Mouse (Mus musculus): ENCODE data around the gene Jam2. TPM values are rescaled to one million over a fixed set of nuclear protein-coding genes. Genes with fewer than 3 reads are reported as not detected.

Gene Jam2
- polyA plus RNA-seq, 1 experiment = 37.2 TPM

DNA sequence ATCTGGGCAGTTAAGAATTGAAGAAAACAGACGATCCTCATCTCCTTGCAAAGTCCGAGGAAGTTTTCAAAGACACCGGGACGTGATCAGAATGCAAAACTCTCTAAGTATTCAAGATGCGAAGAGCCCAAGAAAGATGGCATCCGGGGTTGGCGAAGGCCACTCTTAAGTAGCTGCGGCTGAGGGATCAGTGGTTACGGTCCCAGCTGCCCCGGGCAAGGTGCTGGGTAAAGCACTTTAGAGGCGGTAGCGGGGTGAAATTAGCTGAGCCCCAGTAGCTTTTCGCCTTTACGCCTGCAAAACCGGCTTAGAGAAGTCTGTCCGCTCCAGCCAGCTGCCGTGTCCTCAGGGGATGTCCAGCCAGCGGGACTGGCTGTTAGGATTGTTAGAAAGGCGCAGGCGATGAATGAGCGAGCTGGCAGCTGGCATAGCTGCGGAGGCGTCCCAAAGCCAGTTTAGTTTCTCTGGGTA lies 873 bp downstream of the Jam2 start:
- Histone ChIP-seq H3K4me2 (ENCODE audit: low read depth) (peak overlapping the region; percentile 65), H3K27me3 (ENCODE audit: control insufficient read depth, insufficient read depth, insufficient read length) (no peaks in the 10 kb centered on the region), H3K36me3 (ENCODE audit: control insufficient read depth, insufficient read depth) (no peaks in the 10 kb centered on the region), H3K4me3 (peak overlapping the region; percentile 88), H3ac (ENCODE audit: control insufficient read depth, insufficient read length) (peak overlapping the region; percentile 54), H3K79me2 (ENCODE audit: control insufficient read depth, insufficient read depth) (peaks cover 42% of the 10 kb centered on the region)
- TF ChIP-seq MYOD1 (IDR thresholded peaks at IDR 0.05; ENCODE audit: control insufficient read depth in 1 of 3, insufficient read length in 2 of 3, low read depth in 2 of 3) (peak in 2 of 3 experiments; percentile 70 to 86), POLR2A (IDR thresholded peaks at IDR 0.05; ENCODE audit: insufficient read length, low read depth) (peak; percentile 45), CEBPB (IDR thresholded peaks at IDR 0.05; ENCODE audit: insufficient read depth, poor library complexity, severe bottlenecking) (no peak), TCF3 (IDR thresholded peaks at IDR 0.05; ENCODE audit: insufficient read length, low read depth) (peak; percentile 31), SRF (IDR thresholded peaks at IDR 0.05; ENCODE audit: control insufficient read depth, insufficient read length, low read depth) (no peak), MYOG (IDR thresholded peaks at IDR 0.05; ENCODE audit: control insufficient read depth in 1 of 3, insufficient read depth in 1 of 3, insufficient read length in 2 of 3, low read depth in 2 of 3) (peak; percentile 40 to 91 (median 79))

DNA sequence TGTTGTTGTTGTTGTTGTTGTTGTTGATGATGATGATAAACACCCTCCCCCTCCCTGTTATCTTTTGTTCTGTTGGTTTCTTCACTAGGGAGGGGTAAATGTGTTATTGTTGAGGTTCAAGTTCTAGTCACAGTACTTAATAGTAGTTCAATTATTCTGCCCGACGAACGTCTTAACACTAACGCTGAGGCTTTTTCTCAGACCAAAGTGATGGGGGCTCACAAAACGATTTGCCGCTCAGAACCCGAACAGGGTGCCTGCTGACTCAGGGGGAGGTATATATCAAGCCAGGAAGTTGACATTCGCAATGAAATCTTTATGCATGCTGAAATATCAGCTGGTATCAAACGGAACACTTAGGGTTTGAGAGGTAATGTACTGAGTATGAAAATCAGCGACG lies 1.4 kb downstream of the Jam2 start:
- Histone ChIP-seq H3K4me3 (peak overlapping the region; percentile 88), H3K36me3 (ENCODE audit: control insufficient read depth, insufficient read depth) (no peaks in the 10 kb centered on the region), H3ac (ENCODE audit: control insufficient read depth, insufficient read length) (no peak overlapping the region), H3K79me2 (ENCODE audit: control insufficient read depth, insufficient read depth) (peaks cover 47% of the 10 kb centered on the region), H3K4me2 (ENCODE audit: low read depth) (peak overlapping the region; percentile 65), H3K27me3 (ENCODE audit: control insufficient read depth, insufficient read depth, insufficient read length) (no peaks in the 10 kb centered on the region)
- TF ChIP-seq POLR2AphosphoS2 (IDR thresholded peaks at IDR 0.05; ENCODE audit: insufficient read length, low read depth) = no peak
- no peak for TF ChIP-seq SRF (IDR thresholded peaks at IDR 0.05; ENCODE audit: control insufficient read depth, insufficient read length, low read depth)
- TF ChIP-seq MYOG (IDR thresholded peaks at IDR 0.05; ENCODE audit: control insufficient read depth in 1 of 3, insufficient read depth in 1 of 3, insufficient read length in 2 of 3, low read depth in 2 of 3) = no peak
- TF ChIP-seq CEBPB (IDR thresholded peaks at IDR 0.05; ENCODE audit: insufficient read depth, poor library complexity, severe bottlenecking) = no peak
- no peak for TF ChIP-seq USF1 (IDR thresholded peaks at IDR 0.05; ENCODE audit: low read depth)
- no peak for TF ChIP-seq TCF12 (IDR thresholded peaks at IDR 0.05; ENCODE audit: insufficient read depth, poor library complexity, severe bottlenecking)
- TF ChIP-seq MAX (IDR thresholded peaks at IDR 0.05; ENCODE audit: low read depth) = no peak
- no peak for TF ChIP-seq REST (IDR thresholded peaks at IDR 0.05; ENCODE audit: insufficient read depth, insufficient read length)
- TF ChIP-seq MYOD1 (IDR thresholded peaks at IDR 0.05; ENCODE audit: control insufficient read depth in 1 of 3, insufficient read length in 2 of 3, low read depth in 2 of 3) = no peak
- TF ChIP-seq POLR2A (IDR thresholded peaks at IDR 0.05; ENCODE audit: insufficient read length, low read depth) = no peak
- no peak for TF ChIP-seq E2F4 (IDR thresholded peaks at IDR 0.05; ENCODE audit: insufficient read depth)
- TF ChIP-seq TCF3 (IDR thresholded peaks at IDR 0.05; ENCODE audit: insufficient read length, low read depth) = no peak

DNA sequence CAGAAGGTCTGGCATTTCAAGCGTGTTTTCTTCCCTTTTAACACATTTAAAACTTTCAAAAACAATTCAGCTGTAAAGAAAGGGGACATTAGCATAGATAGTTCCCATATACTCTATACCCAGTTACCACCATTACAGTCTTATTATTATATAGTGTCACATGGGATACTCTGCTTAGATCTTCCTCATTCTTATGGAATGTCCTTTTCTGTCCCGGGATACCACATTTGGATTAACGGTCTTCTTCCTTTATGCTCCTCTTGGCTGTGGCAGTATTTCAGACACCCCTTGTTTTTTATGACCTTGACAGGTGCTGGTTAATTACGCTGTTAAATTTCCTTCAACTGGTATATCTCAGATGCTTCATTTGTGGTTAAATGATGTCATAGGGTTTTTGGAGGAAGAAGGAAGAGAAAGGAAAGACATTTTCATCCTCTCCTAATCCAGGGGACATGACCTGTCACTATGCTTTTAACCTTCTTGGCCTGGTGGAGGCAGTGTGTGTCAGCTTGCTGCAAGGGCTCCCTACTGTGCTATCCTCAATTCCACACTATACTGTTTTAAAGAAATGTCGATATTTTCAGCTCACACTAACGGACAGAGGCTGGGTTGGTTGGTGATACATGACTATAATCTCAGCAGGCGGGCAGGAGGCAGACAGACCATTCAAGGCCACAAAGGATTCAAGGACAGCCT lies 2.3 kb downstream of the Jam2 start:
- peaks cover 56% of the 10 kb centered on the region for H3K79me2 ChIP-seq (ENCODE audit: control insufficient read depth, insufficient read depth)
- peak overlapping the region; percentile 65 for H3K4me2 ChIP-seq (ENCODE audit: low read depth)
- H3ac ChIP-seq (ENCODE audit: control insufficient read depth, insufficient read length) = no peak overlapping the region
- no peaks in the 10 kb centered on the region for H3K36me3 ChIP-seq (ENCODE audit: control insufficient read depth, insufficient read depth)
- no peaks in the 10 kb centered on the region for H3K27me3 ChIP-seq (ENCODE audit: control insufficient read depth, insufficient read depth, insufficient read length)
- H3K4me3 ChIP-seq = peak overlapping the region; percentile 88
- TF ChIP-seq POLR2AphosphoS2 (IDR thresholded peaks at IDR 0.05; ENCODE audit: insufficient read length, low read depth) (no peak), CEBPB (IDR thresholded peaks at IDR 0.05; ENCODE audit: insufficient read depth, poor library complexity, severe bottlenecking) (no peak), POLR2A (IDR thresholded peaks at IDR 0.05; ENCODE audit: insufficient read length, low read depth) (no peak), MYOD1 (IDR thresholded peaks at IDR 0.05; ENCODE audit: control insufficient read depth in 1 of 3, insufficient read length in 2 of 3, low read depth in 2 of 3) (peak in 1 of 3 experiments; percentile 1), MAX (IDR thresholded peaks at IDR 0.05; ENCODE audit: low read depth) (no peak), USF1 (IDR thresholded peaks at IDR 0.05; ENCODE audit: low read depth) (peak; percentile 39), TCF3 (IDR thresholded peaks at IDR 0.05; ENCODE audit: insufficient read length, low read depth) (no peak), TCF12 (IDR thresholded peaks at IDR 0.05; ENCODE audit: insufficient read depth, poor library complexity, severe bottlenecking) (no peak), REST (IDR thresholded peaks at IDR 0.05; ENCODE audit: insufficient read depth, insufficient read length) (no peak), MYOG (IDR thresholded peaks at IDR 0.05; ENCODE audit: control insufficient read depth in 1 of 3, insufficient read depth in 1 of 3, insufficient read length in 2 of 3, low read depth in 2 of 3) (no peak), E2F4 (IDR thresholded peaks at IDR 0.05; ENCODE audit: insufficient read depth) (no peak), SRF (IDR thresholded peaks at IDR 0.05; ENCODE audit: control insufficient read depth, insufficient read length, low read depth) (no peak)

DNA sequence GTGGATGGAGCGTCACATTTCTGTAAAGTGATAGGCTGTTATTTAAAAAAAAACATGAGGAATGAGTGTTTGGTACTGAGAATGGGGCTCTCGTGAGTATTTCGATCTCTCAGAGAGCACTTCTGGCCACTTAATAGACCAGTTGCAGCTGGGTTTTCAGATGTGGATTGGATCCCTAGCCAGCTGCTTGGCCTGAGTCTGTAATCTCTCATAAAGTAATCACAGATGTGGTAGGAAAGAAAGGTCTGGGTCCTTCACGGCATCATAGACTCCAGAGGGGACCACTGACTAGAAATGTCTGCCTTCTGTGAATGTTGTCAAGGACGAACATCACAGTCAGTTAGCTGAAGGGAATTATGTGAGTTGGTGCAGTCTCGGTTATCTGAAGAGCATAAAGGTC lies 4.5 kb downstream of the Jam2 start:
- Histone ChIP-seq H3K4me2 (ENCODE audit: low read depth) (no peak overlapping the region), H3ac (ENCODE audit: control insufficient read depth, insufficient read length) (no peak overlapping the region), H3K4me3 (no peak overlapping the region), H3K27me3 (ENCODE audit: control insufficient read depth, insufficient read depth, insufficient read length) (no peaks in the 10 kb centered on the region), H3K79me2 (ENCODE audit: control insufficient read depth, insufficient read depth) (peaks cover 70% of the 10 kb centered on the region), H3K36me3 (ENCODE audit: control insufficient read depth, insufficient read depth) (no peaks in the 10 kb centered on the region)
- TF ChIP-seq USF1 (IDR thresholded peaks at IDR 0.05; ENCODE audit: low read depth) = no peak
- TF ChIP-seq MAX (IDR thresholded peaks at IDR 0.05; ENCODE audit: low read depth) = no peak
- TF ChIP-seq MYOG (IDR thresholded peaks at IDR 0.05; ENCODE audit: control insufficient read depth in 1 of 3, insufficient read depth in 1 of 3, insufficient read length in 2 of 3, low read depth in 2 of 3) = no peak
- TF ChIP-seq CEBPB (IDR thresholded peaks at IDR 0.05; ENCODE audit: insufficient read depth, poor library complexity, severe bottlenecking) = no peak
